Comparison of ENCODE assay signal across 8 mouse cellular contexts in genomic region chr12:109540739-109541539, GRCm38 (mm10). TPM values are rescaled to one million over a fixed set of nuclear protein-coding genes. Genes with fewer than 3 reads are reported as not detected.
DNase-seq lines count a peak whose midpoint lies in the region; ATAC-seq lines count a peak whose summit lies in the region.

No protein-coding gene starts in this region.

- H3K27me3 ChIP-seq in kidney, embryonic 16.5 days (ENCODE audit: insufficient read depth, low read length) = no peaks in the 10 kb centered on the region
- H3K27me3 ChIP-seq in hindbrain, embryonic 12.5 days = peaks cover 3% of the 10 kb centered on the region; the same call in 1 of the 2 replicates
- H3K27me3 ChIP-seq in limb, embryonic 12.5 days = no peaks in the 10 kb centered on the region
- no peaks in the 10 kb centered on the region for H3K27me3 ChIP-seq in neural tube, embryonic 15.5 days (replicated peaks)

- peak overlapping the region; percentile 57 for H3K9ac ChIP-seq in kidney, embryonic 16.5 days (replicated peaks; ENCODE audit: low read length)
- peak overlapping the region; percentile 73 for H3K9ac ChIP-seq in hindbrain, embryonic 12.5 days
- H3K9ac ChIP-seq in limb, embryonic 12.5 days (replicated peaks) = peak overlapping the region; percentile 75
- H3K9ac ChIP-seq in neural tube, embryonic 15.5 days (replicated peaks) = peak overlapping the region; percentile 78

- no peak for DNase-seq in kidney, adult 11 months
- DNase-seq in cerebellum, postnatal 14 days = peak; percentile 83 to 86
- DNase-seq in frontal cortex, postnatal 36 days (ENCODE audit: low spot score in 2 of 2) = peak; percentile 77 to 82
- no peak for DNase-seq in spleen, adult 12 weeks (ENCODE audit: low spot score)

- peak overlapping the region; percentile 51 for H3K4me2 ChIP-seq in kidney, embryonic 16.5 days (replicated peaks; ENCODE audit: low read depth, low read length)
- peak overlapping the region; percentile 41 for H3K4me2 ChIP-seq in hindbrain, embryonic 12.5 days (replicated peaks)
- peak overlapping the region; percentile 54 for H3K4me2 ChIP-seq in limb, embryonic 12.5 days
- H3K4me2 ChIP-seq in neural tube, embryonic 15.5 days = peak overlapping the region; percentile 50

- ATAC-seq in kidney, embryonic 16.5 days (ENCODE audit: low FRiP score, low TSS enrichment) = 0 out of 2 replicates have a peak, but pooled peaks have one; percentile 42
- ATAC-seq in hindbrain, embryonic 12.5 days (ENCODE audit: low FRiP score) = peak; percentile 65
- ATAC-seq in limb, embryonic 12.5 days (ENCODE audit: insufficient number of reproducible peaks, insufficient read depth, low FRiP score, low TSS enrichment, low read depth) = peak; percentile 63; the same call in 1 of the 2 replicates
- ATAC-seq in neural tube, embryonic 15.5 days (ENCODE audit: low FRiP score) = peak; percentile 46; the same call in 1 of the 2 replicates

- 44% methylated on average over 30 of the region's 30 CpGs for WGBS in kidney, embryonic 16.5 days
- WGBS in hindbrain, embryonic 12.5 days = 50% methylated on average over 30 of the region's 30 CpGs
- WGBS in limb, embryonic 12.5 days = 43% methylated on average over 30 of the region's 30 CpGs
- WGBS in neural tube, embryonic 15.5 days = 46% methylated on average over 30 of the region's 30 CpGs

- 0 out of 2 replicates have a peak, but pooled peaks cover 3% of the 10 kb centered on the region for H3K36me3 ChIP-seq in kidney, embryonic 16.5 days (ENCODE audit: insufficient read depth, low read length)
- no peaks in the 10 kb centered on the region for H3K36me3 ChIP-seq in hindbrain, embryonic 12.5 days
- H3K36me3 ChIP-seq in limb, embryonic 12.5 days = peaks cover 15% of the 10 kb centered on the region
- H3K36me3 ChIP-seq in neural tube, embryonic 15.5 days = peaks cover under 1% of the 10 kb centered on the region; the same call in 1 of the 2 replicates

- peaks cover 57% of the 10 kb centered on the region for H3K9me3 ChIP-seq in kidney, embryonic 16.5 days (ENCODE audit: low read length)
- H3K9me3 ChIP-seq in hindbrain, embryonic 12.5 days (replicated peaks) = peaks cover 62% of the 10 kb centered on the region
- peaks cover 61% of the 10 kb centered on the region for H3K9me3 ChIP-seq in limb, embryonic 12.5 days
- 0 out of 2 replicates have a peak, but pooled peaks cover 4% of the 10 kb centered on the region for H3K9me3 ChIP-seq in neural tube, embryonic 15.5 days (replicated peaks)

- H3K4me3 ChIP-seq in kidney, embryonic 16.5 days (ENCODE audit: low read length) = peak overlapping the region; percentile 46
- peak overlapping the region; percentile 49 for H3K4me3 ChIP-seq in hindbrain, embryonic 12.5 days
- H3K4me3 ChIP-seq in limb, embryonic 12.5 days (replicated peaks) = peak overlapping the region; percentile 53
- H3K4me3 ChIP-seq in neural tube, embryonic 15.5 days (replicated peaks) = peak overlapping the region; percentile 52

- 0 out of 2 replicates have a peak, but pooled peaks cover 3% of the 10 kb centered on the region for H3K4me1 ChIP-seq in kidney, embryonic 16.5 days (ENCODE audit: insufficient read depth, low read length)
- peaks cover 2% of the 10 kb centered on the region for H3K4me1 ChIP-seq in hindbrain, embryonic 12.5 days
- peaks cover 2% of the 10 kb centered on the region; the same call in 1 of the 2 replicates for H3K4me1 ChIP-seq in limb, embryonic 12.5 days (replicated peaks)
- H3K4me1 ChIP-seq in neural tube, embryonic 15.5 days = peaks cover 2% of the 10 kb centered on the region

- no peak overlapping the region for H3K27ac ChIP-seq in kidney, embryonic 16.5 days (ENCODE audit: low read length)
- H3K27ac ChIP-seq in hindbrain, embryonic 12.5 days = peak overlapping the region; percentile 62
- H3K27ac ChIP-seq in limb, embryonic 12.5 days = peak overlapping the region; percentile 67
- peak overlapping the region; percentile 87 for H3K27ac ChIP-seq in neural tube, embryonic 15.5 days (replicated peaks)

RNA-seq across cellular contexts. Expression of gene Rtl1, which starts 59.2 kb away (rescaled TPM):
- polyA plus RNA-seq in kidney, embryonic 16.5 days (2015; fragmentation: Nextera tagmentation; extraction: Ambion mirVana) = 0.46 and 0.62 TPM in 2 replicates
- 1.5 and 1.6 TPM in 2 replicates for polyA plus RNA-seq in hindbrain, embryonic 12.5 days (2016; fragmentation: Nextera tagmentation; extraction: Ambion mirVana)
- 1.5 and 1.7 TPM in 2 replicates for polyA plus RNA-seq in limb, embryonic 12.5 days (2016; fragmentation: Nextera tagmentation; extraction: Ambion mirVana)
- 1.7 and 2.6 TPM in 2 replicates for polyA plus RNA-seq in neural tube, embryonic 15.5 days (2015; fragmentation: Nextera tagmentation; extraction: Ambion mirVana)

Comparison
In these comparisons a context has a peak if more than half of its experiments do, and no peak if none do; other contexts are left out.
1. DNase-seq: peak in cerebellum, postnatal 14 days (2 of 2) and frontal cortex, postnatal 36 days (2 of 2); none in kidney, adult 11 months (single experiment) and spleen, adult 12 weeks (single experiment).
2. Peak in every context shown above with its lines, with median percentiles within 50 percentile points of each other: ATAC-seq, H3K4me2 ChIP-seq, H3K4me3 ChIP-seq and H3K9ac ChIP-seq.